Mouse (Mus musculus) embryonic facial prominence, embryonic 14.5 days (tissue): ENCODE results near the gene Zcchc13. TPM values are rescaled to one million over a fixed set of nuclear protein-coding genes. Genes with fewer than 3 reads are reported as not detected.

Experiments
- ATAC-seq: fragments of 200-750 bp; cut with Nextera tagmentation; 2 replicates; pipeline ENCODE4 v1.8.0; 2017; ENCODE audit warnings: low read depth, moderate number of reproducible peaks, moderate TSS enrichment
- DNase-seq: peaks from one replicate; pipeline ENCODE4 v3.0.0-alpha.2; 2015; ENCODE audit warnings: low spot score
- H3K27ac ChIP-seq: fragments of 300-500 bp; sonication (generic); replicated peaks from 2 replicates; pipeline ENCODE4 v1.5.1; 2014; ENCODE audit warnings: low read depth, mild to moderate bottlenecking, low read length, moderate library complexity
- H3K27me3 ChIP-seq: fragments of 300-500 bp; sonication (generic); replicated peaks from 2 replicates; pipeline ENCODE4 v1.6.1; 2014; ENCODE audit warnings: low read length; ENCODE audit not compliant: control insufficient read depth, insufficient read depth
- H3K36me3 ChIP-seq: fragments of 300-500 bp; sonication (generic); 2 replicates; pipeline ENCODE4 v1.6.1; 2014; ENCODE audit warnings: low read length, mixed read lengths; ENCODE audit not compliant: control insufficient read depth, insufficient read depth
- H3K4me1 ChIP-seq: fragments of 300-500 bp; sonication (generic); 2 replicates; pipeline ENCODE4 v1.6.1; 2014; ENCODE audit warnings: antibody characterized with exemption, low read length; ENCODE audit not compliant: control insufficient read depth, insufficient read depth
- H3K4me2 ChIP-seq: fragments of 300-500 bp; sonication (generic); 2 replicates; pipeline ENCODE4 v1.6.1; 2014; ENCODE audit warnings: low read depth, mild to moderate bottlenecking, low read length, moderate library complexity, mixed read lengths
- H3K4me3 ChIP-seq: fragments of 300-500 bp; sonication (generic); 2 replicates; pipeline ENCODE4 v1.5.1; 2014; ENCODE audit warnings: low read depth, mild to moderate bottlenecking, low read length
- H3K9ac ChIP-seq: fragments of 300-500 bp; sonication (generic); 2 replicates; pipeline ENCODE4 v1.6.1; 2014; ENCODE audit warnings: low read depth, mild to moderate bottlenecking, low read length, moderate library complexity, mixed read lengths
- H3K9me3 ChIP-seq: fragments of 300-500 bp; sonication (generic); 2 replicates; pipeline ENCODE4 v1.6.1; 2016; ENCODE audit warnings: low read length; ENCODE audit not compliant: control insufficient read depth
- WGBS: fragments of 180-500 bp; shearing (Covaris S2); extraction: QIAGEN DNeasy Blood & Tissue Kit; methylation state at CpG from one replicate; pipeline ENCODE4 v1.1.7; 2014; 5-methylcytosine and 5-hydroxymethylcytosine counted together
- polyA plus RNA-seq: library from polyadenylated mRNA; unstranded; fragments of >200 nt; fragmentation: Nextera tagmentation; extraction: Ambion mirVana; gene quantifications from 2 replicates; pipeline ENCODE4 v1.2.1, GENCODE M21; 2014

The Zcchc13 gene
- polyA plus RNA-seq, 1 experiment from 2014 or later, result not detected

GRCm38 (mm10) chrX:103624426-103625168, 5.8 kb upstream of the Zcchc13 start:
- Histone ChIP-seq H3K27ac (no peak overlapping the region), H3K27me3 (no peaks in the 10 kb centered on the region), H3K36me3 (no peaks in the 10 kb centered on the region), H3K4me2 (no peak overlapping the region), H3K9me3 (no peaks in the 10 kb centered on the region), H3K4me3 (no peak overlapping the region), H3K4me1 (peaks cover 4% of the 10 kb centered on the region; the same call in 1 of the 2 replicates), H3K9ac (no peak overlapping the region)
- 21% methylated on average over 5 of the region's 5 CpGs for WGBS
- DNase-seq (peak; percentile 43), ATAC-seq (no peak)

DNA sequence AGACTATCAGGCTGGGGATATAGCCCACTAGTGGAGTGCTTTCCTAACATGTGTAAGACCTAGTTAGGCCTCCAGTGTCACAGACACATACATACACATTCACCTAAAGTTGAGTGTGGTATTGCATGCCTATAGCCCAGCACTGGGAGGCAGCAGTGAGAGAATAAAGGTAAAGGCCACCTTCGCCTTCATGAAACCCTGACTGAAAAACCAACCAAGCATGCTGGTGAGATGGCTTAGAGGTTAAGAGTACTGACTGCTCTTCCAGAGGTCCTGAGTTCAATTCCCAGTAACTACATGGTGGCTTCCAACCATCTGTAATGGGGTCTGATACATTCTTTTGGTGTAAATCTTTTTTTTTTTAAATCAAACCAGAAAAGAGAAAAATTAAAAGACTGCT, 1.5 kb upstream of the Zcchc13 start:
- Histone ChIP-seq H3K4me1 (no peaks in the 10 kb centered on the region), H3K4me3 (no peak overlapping the region)
- no peak for DNase-seq

GRCm38 (mm10) chrX:103633895-103634294, 3.5 kb downstream of the Zcchc13 start:
- Histone ChIP-seq H3K27ac (no peak overlapping the region), H3K4me3 (no peak overlapping the region), H3K4me1 (no peaks in the 10 kb centered on the region), H3K9me3 (no peaks in the 10 kb centered on the region), H3K9ac (no peak overlapping the region), H3K27me3 (no peaks in the 10 kb centered on the region; the same call in 1 of the 2 replicates), H3K4me2 (no peak overlapping the region), H3K36me3 (no peaks in the 10 kb centered on the region)
- ATAC-seq (no peak), DNase-seq (no peak)

More for the DNA sequence above, 1.5 kb upstream of the Zcchc13 start:
- Histone ChIP-seq H3K4me2 (no peak overlapping the region), H3K9ac (no peak overlapping the region), H3K36me3 (no peaks in the 10 kb centered on the region), H3K27ac (no peak overlapping the region), H3K27me3 (no peaks in the 10 kb centered on the region; the same call in 1 of the 2 replicates), H3K9me3 (no peaks in the 10 kb centered on the region)
- ATAC-seq, result no peak
- 60% methylated on average over 1 of the region's 1 CpGs for WGBS

GRCm38 (mm10) chrX:103636021-103636420, 5.6 kb downstream of the Zcchc13 start:
- H3K9me3 ChIP-seq, result no peaks in the 10 kb centered on the region
- ATAC-seq (no peak), DNase-seq (no peak)
- H3K9ac ChIP-seq, result no peak overlapping the region
- H3K4me1 ChIP-seq, result no peaks in the 10 kb centered on the region
- no peak overlapping the region for H3K4me2 ChIP-seq
- no peaks in the 10 kb centered on the region; the same call in 1 of the 2 replicates for H3K27me3 ChIP-seq
- no peak overlapping the region for H3K27ac ChIP-seq
- no peaks in the 10 kb centered on the region for H3K36me3 ChIP-seq
- H3K4me3 ChIP-seq, result no peak overlapping the region

DNA sequence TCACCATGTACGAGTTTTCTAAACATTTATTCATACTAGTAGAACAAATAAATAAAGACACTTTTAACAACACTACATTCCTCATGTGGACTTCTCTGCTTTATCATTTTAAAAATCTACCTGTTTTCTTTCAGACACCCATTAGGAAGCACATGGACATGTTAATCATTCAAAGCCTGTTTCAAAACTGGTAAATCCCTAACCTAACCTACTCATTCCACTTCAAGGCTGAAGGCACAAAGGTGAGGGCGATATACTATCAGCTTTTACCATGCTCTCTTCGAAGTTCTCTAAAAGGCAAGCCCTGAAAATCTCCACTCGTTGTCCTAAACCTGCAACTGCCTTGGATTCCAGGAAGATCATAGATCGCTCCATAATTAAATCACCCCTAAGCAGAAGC, 8.2 kb downstream of the Zcchc13 start:
- Histone ChIP-seq H3K4me2 (no peak overlapping the region), H3K9me3 (no peaks in the 10 kb centered on the region), H3K4me1 (no peaks in the 10 kb centered on the region), H3K27me3 (no peaks in the 10 kb centered on the region; the same call in 1 of the 2 replicates), H3K36me3 (no peaks in the 10 kb centered on the region), H3K4me3 (no peak overlapping the region), H3K9ac (no peak overlapping the region), H3K27ac (no peak overlapping the region)
- WGBS, result 77% methylated on average over 5 of the region's 5 CpGs
- ATAC-seq, result no peak
- DNase-seq, result no peak

DNA sequence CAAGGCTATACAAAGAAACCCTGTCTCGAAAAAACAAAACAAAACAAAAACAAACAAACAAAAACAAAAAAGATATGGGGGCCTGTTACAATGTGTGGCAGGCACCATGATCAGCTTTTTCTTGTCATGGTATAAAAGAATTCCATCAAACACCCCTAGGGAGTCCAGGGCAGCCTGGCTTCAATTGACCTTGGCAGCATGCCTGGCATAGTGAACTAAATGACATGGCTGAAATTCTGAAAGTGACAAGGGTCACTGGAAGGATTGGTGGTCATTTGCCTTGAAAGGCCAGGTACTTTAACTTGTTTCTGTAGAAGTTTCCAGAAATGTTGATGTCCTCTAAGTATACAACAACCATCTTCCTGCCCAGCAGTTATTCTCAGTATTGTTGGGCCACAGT, 13.9 kb downstream of the Zcchc13 start:
- Histone ChIP-seq H3K36me3 (no peaks in the 10 kb centered on the region), H3K9ac (no peak overlapping the region), H3K9me3 (no peaks in the 10 kb centered on the region), H3K27ac (no peak overlapping the region), H3K4me2 (no peak overlapping the region), H3K4me3 (no peak overlapping the region), H3K27me3 (no peaks in the 10 kb centered on the region; the same call in 1 of the 2 replicates), H3K4me1 (no peaks in the 10 kb centered on the region)
- ATAC-seq (no peak), DNase-seq (no peak)
- WGBS, result 72% methylated on average over 1 of the region's 1 CpGs

GRCm38 (mm10) chrX:103652048-103652447, 21.7 kb downstream of the Zcchc13 start:
- Histone ChIP-seq H3K4me2 (no peak overlapping the region), H3K27ac (no peak overlapping the region), H3K4me1 (no peaks in the 10 kb centered on the region), H3K36me3 (no peaks in the 10 kb centered on the region), H3K9me3 (no peaks in the 10 kb centered on the region), H3K27me3 (no peaks in the 10 kb centered on the region), H3K4me3 (no peak overlapping the region), H3K9ac (no peak overlapping the region)
- 45% methylated on average over 1 of the region's 1 CpGs for WGBS
- ATAC-seq (no peak), DNase-seq (no peak)

DNA sequence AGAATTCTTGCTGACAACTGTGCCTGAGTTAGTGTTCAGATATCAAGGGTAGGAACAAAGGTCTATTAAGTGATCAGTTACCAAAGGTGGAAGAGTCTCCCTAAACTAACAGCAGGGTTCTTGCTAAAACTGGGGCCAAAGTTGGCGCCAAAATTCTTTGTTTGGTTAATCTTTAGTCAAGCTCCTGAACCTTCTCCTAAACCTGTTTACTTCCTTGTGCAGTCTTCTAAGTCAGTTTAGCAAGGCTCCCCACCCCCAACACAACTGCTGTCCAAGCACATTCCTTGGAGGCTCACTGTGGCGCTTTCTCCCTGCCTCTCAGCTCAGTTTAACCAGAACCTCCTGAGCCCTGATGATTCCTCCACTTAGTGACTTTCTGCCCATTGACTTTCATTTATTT, 22.6 kb downstream of the Zcchc13 start:
- 27% methylated on average over 2 of the region's 2 CpGs for WGBS
- no peaks in the 10 kb centered on the region for H3K36me3 ChIP-seq
- DNase-seq, result peak; percentile 43

DNA sequence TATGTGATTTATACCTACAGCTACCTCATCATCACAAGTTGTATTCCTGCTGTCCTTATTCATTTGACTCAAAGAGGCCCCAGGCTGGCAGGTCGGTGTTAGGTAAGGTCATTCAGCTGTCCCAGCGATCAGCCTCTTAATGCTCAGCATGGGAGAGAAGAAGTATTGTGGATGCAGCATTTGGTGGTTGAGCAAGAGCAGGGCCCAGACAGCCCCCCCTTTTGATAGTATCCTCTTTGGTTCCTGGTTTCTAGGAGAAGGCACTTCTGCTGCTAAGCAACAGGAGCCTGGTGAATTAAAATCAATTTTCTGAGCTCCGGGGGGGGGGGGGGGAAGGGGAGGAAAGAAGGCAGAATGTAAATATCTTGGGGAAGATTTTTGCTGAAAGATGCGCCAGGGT, 28.6 kb downstream of the Zcchc13 start:
- Histone ChIP-seq H3K9ac (no peak overlapping the region), H3K4me1 (no peaks in the 10 kb centered on the region), H3K4me2 (no peak overlapping the region), H3K36me3 (no peaks in the 10 kb centered on the region), H3K27ac (no peak overlapping the region), H3K4me3 (no peak overlapping the region), H3K9me3 (0 out of 2 replicates have a peak, but pooled peaks cover 6% of the 10 kb centered on the region), H3K27me3 (peaks cover 4% of the 10 kb centered on the region; the same call in 1 of the 2 replicates)
- ATAC-seq (no peak), DNase-seq (no peak)
- 62% methylated on average over 4 of the region's 4 CpGs for WGBS

More for the DNA sequence above, 22.6 kb downstream of the Zcchc13 start:
- Histone ChIP-seq H3K4me1 (no peaks in the 10 kb centered on the region), H3K27ac (peak overlapping the region; percentile 39; the same call in 1 of the 2 replicates), H3K27me3 (no peaks in the 10 kb centered on the region), H3K9ac (no peak overlapping the region), H3K9me3 (no peaks in the 10 kb centered on the region), H3K4me3 (no peak overlapping the region), H3K4me2 (no peak overlapping the region)
- ATAC-seq, result no peak
